21 mouse cellular contexts compared by ENCODE assay signal in the genomic region with DNA sequence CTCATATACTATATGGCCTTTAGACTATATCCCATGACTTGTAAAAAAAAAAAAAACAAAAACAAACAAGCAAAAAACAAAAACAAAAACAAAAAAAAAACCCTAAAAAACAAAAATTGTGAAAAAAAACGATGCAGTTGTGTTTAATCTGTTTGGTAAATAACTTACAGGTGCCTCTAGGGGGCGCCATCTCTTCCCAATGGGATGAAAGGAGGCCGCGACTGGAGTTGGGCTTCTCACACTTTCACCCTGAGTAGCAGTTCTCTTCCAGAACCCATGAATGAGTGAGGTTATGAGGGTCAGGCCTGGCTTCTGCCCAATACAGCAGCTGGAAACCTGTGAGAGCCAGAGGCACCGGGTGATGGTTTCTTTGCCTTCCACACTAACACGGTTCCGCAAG. TPM values are rescaled to one million over a fixed set of nuclear protein-coding genes. Genes with fewer than 3 reads are reported as not detected.
DNase-seq lines count a peak whose midpoint lies in the region; ATAC-seq and TF ChIP-seq lines count a peak whose summit lies in the region.
"Had no signal": no experiment of that assay in that cellular context is flagged by ENCODE, and none has a peak within 500 bp of the region (broad histone marks: within the 10 kb centered on the region; RNA-seq: fewer than 3 reads in every experiment).

No protein-coding gene starts in this region.

- no peak for DNase-seq in kidney, postnatal 0 days (ENCODE audit: low spot score)
- DNase-seq in kidney, postnatal 4 days = no peak
- DNase-seq in A20 (ENCODE audit: low read depth, low spot score) = peak; percentile 23
- peak; percentile 44 for DNase-seq in ES-CJ7 (ENCODE audit: low read depth, low spot score)
- DNase-seq in retina, embryonic 14.5 days (ENCODE audit: low spot score) = peak; percentile 37
- no peak for DNase-seq in adrenal gland, postnatal 25 days
- DNase-seq in thymus, postnatal 14 days = no peak
- DNase-seq: adrenal gland, postnatal 10 days; forebrain, postnatal 0 days; gastrocnemius, postnatal 10 days had no signal

- 72% methylated on average over 7 of the region's 7 CpGs for WGBS in kidney, postnatal 0 days

- TF ChIP-seq CTCF in kidney, postnatal 0 days (IDR thresholded peaks at IDR 0.05; ENCODE audit: low read depth) = peak; percentile 30; the same call in 1 of the 2 replicates

- no peaks in the 10 kb centered on the region for H3K36me3 ChIP-seq in kidney, postnatal 0 days (ENCODE audit: insufficient read depth, low read length)
- H3K36me3 ChIP-seq: kidney, embryonic 15.5 days; limb, embryonic 15.5 days; neural tube, embryonic 15.5 days had no signal

- no peaks in the 10 kb centered on the region for H3K27me3 ChIP-seq in kidney, postnatal 0 days (ENCODE audit: insufficient read depth, low read length)
- H3K27me3 ChIP-seq: kidney, embryonic 15.5 days; neural tube, embryonic 15.5 days had no signal

- no peak overlapping the region for H3K4me2 ChIP-seq in kidney, postnatal 0 days (ENCODE audit: low read length)
- H3K4me2 ChIP-seq: heart, embryonic 11.5 days; kidney, embryonic 15.5 days; limb, embryonic 15.5 days; neural tube, embryonic 15.5 days had no signal

- no peaks in the 10 kb centered on the region for H3K4me1 ChIP-seq in kidney, postnatal 0 days (replicated peaks; ENCODE audit: insufficient read depth, low read length)
- H3K4me1 ChIP-seq: kidney, embryonic 15.5 days; limb, embryonic 15.5 days; neural tube, embryonic 15.5 days had no signal

- H3K9ac ChIP-seq in kidney, postnatal 0 days (ENCODE audit: low read depth, low read length) = no peak overlapping the region
- H3K9ac ChIP-seq: forebrain, postnatal 0 days; kidney, embryonic 15.5 days; limb, embryonic 15.5 days; neural tube, embryonic 15.5 days had no signal

- no peak overlapping the region for H3K4me3 ChIP-seq in kidney, postnatal 0 days (replicated peaks; ENCODE audit: low read depth, low read length)
- H3K4me3 ChIP-seq: kidney, embryonic 15.5 days; limb, embryonic 15.5 days; neural tube, embryonic 15.5 days had no signal

- H3K27ac ChIP-seq in kidney, postnatal 0 days = no peak overlapping the region
- H3K27ac ChIP-seq: kidney, embryonic 15.5 days; limb, embryonic 15.5 days; neural tube, embryonic 15.5 days had no signal

- no peak for ATAC-seq in kidney, postnatal 0 days (replicated peaks; ENCODE audit: low FRiP score, low read depth)
- ATAC-seq: forebrain, postnatal 0 days; inflammation-experienced regulatory T-cells, adult 6 months had no signal

- no peaks in the 10 kb centered on the region for H3K9me3 ChIP-seq in kidney, postnatal 0 days (replicated peaks; ENCODE audit: low read length)
- H3K9me3 ChIP-seq: kidney, embryonic 15.5 days; limb, embryonic 15.5 days; neural tube, embryonic 15.5 days had no signal

RNA-seq across cellular contexts. Expression of a gene that starts 11.9 kb away (rescaled TPM):
- polyA plus RNA-seq in kidney, postnatal 0 days (2015; fragmentation: Nextera tagmentation; extraction: Ambion mirVana) = not detected in 2 replicates
- total RNA-seq in adrenal gland, postnatal 25 days (2021) = not detected in 2 replicates
- total RNA-seq: gastrocnemius, postnatal 10 days; heart, postnatal 25 days; left cerebral cortex, postnatal 14 days had no signal
- polyA plus RNA-seq: embryonic facial prominence, embryonic 11.5 days; inflammation-experienced regulatory T-cells, adult 6 months; kidney, embryonic 15.5 days; limb, embryonic 15.5 days; lung, embryonic 16.5 days; neural tube, embryonic 15.5 days; spleen, adult 2 months had no signal

RNA-seq across cellular contexts. Expression of a gene that starts 12.9 kb away (rescaled TPM):
- not detected in 2 replicates for polyA plus RNA-seq in kidney, postnatal 0 days (2015; fragmentation: Nextera tagmentation; extraction: Ambion mirVana)
- 0.12 TPM in 1 of 2 replicates, not detected in the other for total RNA-seq in adrenal gland, postnatal 25 days (2021)
- total RNA-seq: heart, postnatal 25 days had no signal
- polyA plus RNA-seq: heart, embryonic 11.5 days; inflammation-experienced regulatory T-cells, adult 6 months; lung, embryonic 16.5 days; spleen, adult 2 months had no signal

RNA-seq across cellular contexts. Expression of a gene that starts 24.8 kb away (rescaled TPM):
- not detected in 2 replicates for polyA plus RNA-seq in kidney, postnatal 0 days (2015; fragmentation: Nextera tagmentation; extraction: Ambion mirVana)
- not detected in 2 replicates for total RNA-seq in adrenal gland, postnatal 25 days (2021)
- total RNA-seq: gastrocnemius, postnatal 10 days; layer of hippocampus, adult 8-10 months; left cerebral cortex, postnatal 14 days had no signal
- polyA plus RNA-seq: embryonic facial prominence, embryonic 11.5 days; inflammation-experienced regulatory T-cells, adult 6 months; limb, embryonic 15.5 days had no signal

RNA-seq across cellular contexts. Expression of a gene that starts 42.3 kb away (rescaled TPM):
- polyA plus RNA-seq in kidney, postnatal 0 days (2015; fragmentation: Nextera tagmentation; extraction: Ambion mirVana) = 2.6 and 3.1 TPM in 2 replicates
- 10.4 and 10.8 TPM in 2 replicates for total RNA-seq in adrenal gland, postnatal 25 days (2021)
- polyA plus RNA-seq: inflammation-experienced regulatory T-cells, adult 6 months had no signal

RNA-seq across cellular contexts. Expression of a gene that starts 49.3 kb away (rescaled TPM):
- polyA plus RNA-seq in kidney, postnatal 0 days (2015; fragmentation: Nextera tagmentation; extraction: Ambion mirVana) = not detected in 2 replicates
- not detected in 2 replicates for total RNA-seq in adrenal gland, postnatal 25 days (2021)
- total RNA-seq: adrenal gland, postnatal 10 days; forebrain, postnatal 0 days; gastrocnemius, postnatal 10 days; heart, postnatal 25 days; layer of hippocampus, adult 8-10 months; left cerebral cortex, postnatal 14 days had no signal
- polyA plus RNA-seq: embryonic facial prominence, embryonic 11.5 days; forebrain, postnatal 0 days; heart, embryonic 11.5 days; inflammation-experienced regulatory T-cells, adult 6 months; kidney, embryonic 15.5 days; limb, embryonic 15.5 days; lung, embryonic 16.5 days; neural tube, embryonic 15.5 days; spleen, adult 2 months had no signal

Comparison
In these comparisons a context has a peak if more than half of its experiments do, and no peak if none do; other contexts are left out.
1. DNase-seq: peak in A20 (single experiment), ES-CJ7 (single experiment) and retina, embryonic 14.5 days (single experiment); none in kidney, postnatal 0 days (single experiment), kidney, postnatal 4 days (0 of 2), adrenal gland, postnatal 25 days (single experiment) and thymus, postnatal 14 days (single experiment).